Mouse (Mus musculus) kidney, embryonic 14.5 days (tissue): ENCODE results near the gene Gm13288. TPM values are rescaled to one million over a fixed set of nuclear protein-coding genes. Genes with fewer than 3 reads are reported as not detected.
"Not testable (repeated sequence)": the region's sequence is repeated elsewhere in the genome, so short reads cannot be mapped to it uniquely, and the experiment has no call there.

Experiments
- ATAC-seq: fragments of 200-750 bp; cut with Nextera tagmentation; 2 replicates; pipeline ENCODE4 v1.8.0; 2017; ENCODE audit warnings: moderate number of reproducible peaks, mild to moderate bottlenecking, moderate TSS enrichment, moderate library complexity; ENCODE audit not compliant: low FRiP score, low TSS enrichment
- H3K27ac ChIP-seq: fragments of 300-500 bp; sonication (generic); 2 replicates; pipeline ENCODE4 v1.5.1; 2014; ENCODE audit warnings: low read depth, mild to moderate bottlenecking, low read length, moderate library complexity, mixed read lengths
- H3K27me3 ChIP-seq: fragments of 300-500 bp; sonication (generic); 2 replicates; pipeline ENCODE4 v1.6.1; 2014; ENCODE audit warnings: mild to moderate bottlenecking, low read length; ENCODE audit not compliant: control insufficient read depth, insufficient read depth
- H3K36me3 ChIP-seq: fragments of 300-500 bp; sonication (generic); 2 replicates; pipeline ENCODE4 v1.6.1; 2014; ENCODE audit warnings: low read length, mixed read lengths; ENCODE audit not compliant: control insufficient read depth, insufficient read depth
- H3K4me1 ChIP-seq: fragments of 300-500 bp; sonication (generic); 2 replicates; pipeline ENCODE4 v1.6.1; 2014; ENCODE audit warnings: low read length, mixed read lengths; ENCODE audit not compliant: control insufficient read depth, insufficient read depth
- H3K4me2 ChIP-seq: fragments of 300-500 bp; sonication (generic); replicated peaks from 2 replicates; pipeline ENCODE4 v1.6.1; 2014; ENCODE audit warnings: low read depth, mild to moderate bottlenecking, low read length
- H3K4me3 ChIP-seq: fragments of 300-500 bp; sonication (generic); 2 replicates; pipeline ENCODE4 v1.5.1; 2014; ENCODE audit warnings: mild to moderate bottlenecking, low read length
- H3K9ac ChIP-seq: fragments of 300-500 bp; sonication (generic); 2 replicates; pipeline ENCODE4 v1.6.1; 2014; ENCODE audit warnings: low read depth, mild to moderate bottlenecking, low read length, moderate library complexity
- H3K9me3 ChIP-seq: fragments of 300-500 bp; sonication (generic); 2 replicates; pipeline ENCODE4 v1.6.1; 2016; ENCODE audit warnings: low read length; ENCODE audit not compliant: control insufficient read depth
- WGBS: fragments of 180-500 bp; shearing (Covaris S2); extraction: QIAGEN DNeasy Blood & Tissue Kit; methylation state at CpG from one replicate; pipeline ENCODE4 v1.1.7; 2014; 5-methylcytosine and 5-hydroxymethylcytosine counted together
- polyA plus RNA-seq: library from polyadenylated mRNA; unstranded; fragments of >200 nt; fragmentation: Nextera tagmentation; extraction: Ambion mirVana; gene quantifications from 2 replicates; pipeline ENCODE4 v1.2.1, GENCODE M21; 2014

Gene Gm13288
- polyA plus RNA-seq, 1 experiment from 2014 or later: not detected

DNA sequence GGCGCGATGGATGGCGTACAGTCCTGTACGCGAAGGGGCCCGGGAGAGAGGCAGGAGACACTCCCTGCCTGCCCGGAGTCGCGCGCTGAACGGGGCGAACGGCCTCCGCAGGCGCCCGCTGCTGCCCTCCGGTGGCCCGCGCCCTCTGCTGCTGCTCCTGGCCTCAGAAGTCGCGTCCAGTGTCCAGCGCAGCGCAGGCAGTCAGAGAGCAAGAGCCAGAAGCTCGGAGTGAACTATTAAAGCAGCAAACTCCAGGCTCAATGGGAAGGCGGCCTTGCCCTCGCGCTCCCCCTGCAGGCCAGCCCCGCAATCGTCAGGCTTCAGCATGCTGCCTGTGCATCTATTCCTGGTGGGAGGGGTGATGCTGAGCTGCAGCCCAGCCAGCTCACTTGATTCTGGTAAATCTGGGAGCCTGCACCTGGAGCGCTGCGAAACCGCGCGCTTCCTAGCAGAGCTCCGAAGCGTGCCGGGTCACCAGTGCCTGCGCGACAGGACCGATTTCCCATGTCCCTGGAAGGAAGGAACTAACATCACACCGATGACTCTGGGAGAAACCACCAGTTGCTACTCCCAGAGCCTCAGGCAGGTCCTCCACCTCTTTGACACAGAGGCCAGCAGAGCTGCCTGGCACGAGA, 41.8 kb upstream of the Gm13288 start:
- not testable (repeated sequence) for H3K9ac ChIP-seq, H3K4me1 ChIP-seq, H3K27ac ChIP-seq, H3K27me3 ChIP-seq, H3K36me3 ChIP-seq, ATAC-seq, H3K9me3 ChIP-seq
- Histone ChIP-seq H3K4me3 (peak overlapping the region; percentile 20), H3K4me2 (peak overlapping the region; percentile 22)
- WGBS: 3% methylated on average over 20 of the region's 42 CpGs

GRCm38 (mm10) chr4:88773534-88773933, 31.8 kb upstream of the Gm13288 start, which contains the start of gene Gm13290:
Gene Gm13290 (plus strand): TSS chr4:88773834.
- ATAC-seq, H3K27me3 ChIP-seq, H3K9ac ChIP-seq, H3K4me1 ChIP-seq, H3K27ac ChIP-seq, H3K9me3 ChIP-seq, H3K4me2 ChIP-seq, H3K36me3 ChIP-seq, H3K4me3 ChIP-seq: not testable (repeated sequence)
- WGBS: no CpG with 5 or more reads among the region's 32 CpGs

DNA sequence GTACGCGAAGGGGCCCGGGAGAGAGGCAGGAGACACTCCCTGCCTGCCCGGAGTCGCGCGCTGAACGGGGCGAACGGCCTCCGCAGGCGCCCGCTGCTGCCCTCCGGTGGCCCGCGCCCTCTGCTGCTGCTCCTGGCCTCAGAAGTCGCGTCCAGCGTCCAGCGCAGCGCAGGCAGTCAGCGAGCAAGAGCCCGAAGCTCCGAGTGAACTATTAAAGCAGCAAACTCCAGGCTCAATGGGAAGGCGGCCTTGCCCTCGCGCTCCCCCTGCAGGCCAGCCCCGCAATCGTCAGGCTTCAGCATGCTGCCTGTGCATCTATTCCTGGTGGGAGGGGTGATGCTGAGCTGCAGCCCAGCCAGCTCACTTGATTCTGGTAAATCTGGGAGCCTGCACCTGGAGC, 28.7 kb upstream of the Gm13288 start, which contains the start of gene Gm13289:
Gene Gm13289 (plus strand): TSS at position 301 of the 400 bp plus-strand sequence.
- not testable (repeated sequence) for ATAC-seq, H3K27ac ChIP-seq, H3K36me3 ChIP-seq, H3K9ac ChIP-seq, H3K4me2 ChIP-seq, H3K9me3 ChIP-seq, H3K27me3 ChIP-seq, H3K4me1 ChIP-seq, H3K4me3 ChIP-seq
- no CpG with 5 or more reads among the region's 29 CpGs for WGBS

GRCm38 (mm10) chr4:88779550-88779949, 25.8 kb upstream of the Gm13288 start, which contains the start of gene Gm13272:
Gene Gm13272 (plus strand): TSS chr4:88779850.
- H3K27ac ChIP-seq, H3K9me3 ChIP-seq, H3K4me2 ChIP-seq, ATAC-seq, H3K4me1 ChIP-seq, H3K9ac ChIP-seq, H3K36me3 ChIP-seq, H3K4me3 ChIP-seq, H3K27me3 ChIP-seq: not testable (repeated sequence)
- no CpG with 5 or more reads among the region's 29 CpGs for WGBS

GRCm38 (mm10) chr4:88780320-88780719, 25.0 kb upstream of the Gm13288 start:
- H3K9ac ChIP-seq, H3K4me1 ChIP-seq, H3K27me3 ChIP-seq, ATAC-seq, H3K4me3 ChIP-seq, H3K9me3 ChIP-seq, H3K4me2 ChIP-seq, H3K27ac ChIP-seq, H3K36me3 ChIP-seq: not testable (repeated sequence)
- WGBS: 44% methylated on average over 10 of the region's 18 CpGs

DNA sequence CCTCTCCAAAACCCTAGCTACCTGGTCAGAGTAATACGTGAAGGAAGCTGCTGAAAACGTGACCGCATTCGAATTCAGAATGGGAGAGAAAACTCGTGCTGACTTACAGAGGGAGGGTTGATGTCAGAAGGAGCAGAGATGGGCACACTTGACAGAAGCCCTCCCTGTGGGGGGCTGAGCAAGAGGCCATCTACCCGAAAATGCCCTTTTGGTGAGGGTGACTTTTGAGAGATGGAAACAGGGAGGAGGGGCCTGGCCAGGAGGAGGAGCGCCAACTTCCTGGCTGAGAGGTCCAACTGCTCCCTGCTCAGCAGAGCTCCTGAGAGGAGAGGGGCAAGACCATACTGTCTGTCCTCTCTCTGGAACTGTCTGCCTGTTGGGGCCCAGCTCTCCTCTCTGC, 23.5 kb upstream of the Gm13288 start, which contains the start of gene Ifnz:
Gene Ifnz (plus strand): TSS at position 301 of the 400 bp plus-strand sequence.
- not testable (repeated sequence) for H3K4me2 ChIP-seq, H3K9me3 ChIP-seq, H3K4me1 ChIP-seq, ATAC-seq, H3K4me3 ChIP-seq, H3K9ac ChIP-seq, H3K36me3 ChIP-seq, H3K27me3 ChIP-seq, H3K27ac ChIP-seq
- 4% methylated on average over 2 of the region's 7 CpGs for WGBS

GRCm38 (mm10) chr4:88782335-88782734, 23.0 kb upstream of the Gm13288 start:
- H3K27ac ChIP-seq, H3K4me3 ChIP-seq: not testable (repeated sequence)
- WGBS: 0% methylated on average over 4 of the region's 31 CpGs

GRCm38 (mm10) chr4:88785409-88785808, 19.9 kb upstream of the Gm13288 start, which contains the start of gene Gm13276:
Gene Gm13276 (plus strand): TSS chr4:88785709.
- not testable (repeated sequence) for ATAC-seq, H3K4me3 ChIP-seq, H3K4me2 ChIP-seq, H3K36me3 ChIP-seq, H3K27ac ChIP-seq, H3K9me3 ChIP-seq, H3K9ac ChIP-seq, H3K4me1 ChIP-seq, H3K27me3 ChIP-seq
- WGBS: no CpG with 5 or more reads among the region's 27 CpGs

More at GRCm38 (mm10) chr4:88782335-88782734, 23.0 kb upstream of the Gm13288 start:
- not testable (repeated sequence) for H3K4me1 ChIP-seq, H3K27me3 ChIP-seq, H3K9me3 ChIP-seq, H3K9ac ChIP-seq, ATAC-seq, H3K36me3 ChIP-seq, H3K4me2 ChIP-seq

DNA sequence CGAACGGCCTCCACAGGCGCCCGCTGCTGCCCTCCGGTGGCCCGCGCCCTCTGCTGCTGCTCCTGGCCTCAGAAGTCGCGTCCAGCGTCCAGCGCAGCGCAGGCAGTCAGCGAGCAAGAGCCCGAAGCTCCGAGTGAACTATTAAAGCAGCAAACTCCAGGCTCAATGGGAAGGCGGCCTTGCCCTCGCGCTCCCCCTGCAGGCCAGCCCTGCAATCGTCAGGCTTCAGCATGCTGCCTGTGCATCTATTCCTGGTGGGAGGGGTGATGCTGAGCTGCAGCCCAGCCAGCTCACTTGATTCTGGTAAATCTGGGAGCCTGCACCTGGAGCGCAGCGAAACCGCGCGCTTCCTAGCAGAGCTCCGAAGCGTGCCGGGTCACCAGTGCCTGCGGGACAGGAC, 16.9 kb upstream of the Gm13288 start, which contains the start of gene Gm13277:
Gene Gm13277 (plus strand): TSS at position 231 of the 400 bp plus-strand sequence.
- not testable (repeated sequence) for H3K4me3 ChIP-seq, H3K4me1 ChIP-seq, H3K36me3 ChIP-seq, H3K27ac ChIP-seq, ATAC-seq, H3K27me3 ChIP-seq, H3K9ac ChIP-seq, H3K9me3 ChIP-seq, H3K4me2 ChIP-seq
- 0% methylated on average over 1 of the region's 28 CpGs for WGBS
